Mouse (Mus musculus) spleen, adult 2 months (tissue): ENCODE measurements around the gene Cfap77.

Experiments used
- CTCF ChIP-seq: fragments of 200-500 bp; IDR thresholded peaks from 2 replicates; pipeline ENCODE4 v1.5.1; 2011; ENCODE audit warnings: mild to moderate bottlenecking, inconsistent platforms; ENCODE audit not compliant: insufficient read depth, insufficient read length, insufficient replicate concordance; ENCODE audit errors: extremely low read depth
- POLR2A ChIP-seq: fragments of 200-500 bp; IDR thresholded peaks from 2 replicates; pipeline ENCODE4 v1.6.1; 2011; ENCODE audit warnings: low read depth, low read length, inconsistent platforms

GRCm38 (mm10) chr2:29030048-29030734, 24.7 kb downstream of the Cfap77 start:
- TF ChIP-seq CTCF: no peak
- no peak for TF ChIP-seq POLR2A
